In the genomic region with DNA sequence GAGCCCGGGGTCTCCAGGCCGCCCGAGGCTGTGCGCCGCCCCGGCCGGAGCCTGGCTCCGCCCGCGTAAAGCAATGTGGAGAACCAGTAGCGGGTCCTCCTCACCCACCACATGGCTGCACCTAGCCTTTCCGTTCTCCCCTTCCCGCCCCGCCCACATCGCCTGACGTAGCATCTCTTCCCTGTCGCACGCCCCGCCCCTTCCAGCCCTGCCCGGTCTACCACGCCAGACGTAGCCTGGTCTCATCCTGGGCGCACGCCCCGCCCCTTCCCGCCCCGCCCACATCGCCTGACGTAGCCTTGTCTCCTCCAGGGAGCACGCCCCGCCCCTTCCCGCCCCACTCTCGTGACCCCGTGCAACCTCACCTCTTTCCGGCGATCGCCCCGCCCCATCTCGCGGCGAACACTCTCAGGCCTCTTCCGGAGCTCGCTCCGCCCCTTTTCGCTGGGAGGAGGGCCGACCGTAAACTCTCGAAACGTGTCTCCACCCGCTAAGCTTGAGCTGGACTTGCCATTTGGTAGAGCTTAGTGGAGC, we compare ENCODE assay signal across 7 mouse cellular contexts. TPM values are rescaled to one million over a fixed set of nuclear protein-coding genes. Genes with fewer than 3 reads are reported as not detected.
A peak's percentile ranks its signal among the peaks of the same experiment; 100 is the strongest.
DNase-seq lines count a peak whose midpoint lies in the region; ATAC-seq lines count a peak whose summit lies in the region.

A gene (plus strand): TSS at position 439 of the 534 bp plus-strand sequence.

- no peaks in the 10 kb centered on the region for H3K9me3 ChIP-seq in intestine, embryonic 15.5 days
- H3K9me3 ChIP-seq in midbrain, embryonic 10.5 days (replicated peaks): no peaks in the 10 kb centered on the region

- no peaks in the 10 kb centered on the region for H3K36me3 ChIP-seq in intestine, embryonic 15.5 days
- H3K36me3 ChIP-seq in midbrain, embryonic 10.5 days: 0 out of 2 replicates have a peak, but pooled peaks cover 2% of the 10 kb centered on the region

- ATAC-seq in intestine, embryonic 15.5 days: peak; percentile 95

- under 1% methylated on average over 46 of the region's 50 CpGs for WGBS in intestine, embryonic 15.5 days
- WGBS in midbrain, embryonic 10.5 days: under 1% methylated on average over 49 of the region's 50 CpGs

- intact Hi-C loops in gastrocnemius, postnatal 36 days (cut with DNase I): no loop called here
- intact Hi-C loops in left cerebral cortex, postnatal 25 days (cut with DNase I): loop anchor here (2.0 to 10.0 kb wide), 2 partner anchors 107 to 785 kb away; a partner anchor contains a TSS

- H3K4me1 ChIP-seq in intestine, embryonic 15.5 days (replicated peaks): peaks cover 8% of the 10 kb centered on the region; the same call in 1 of the 2 replicates
- peaks cover 29% of the 10 kb centered on the region for H3K4me1 ChIP-seq in midbrain, embryonic 10.5 days

- H3K27ac ChIP-seq in intestine, embryonic 15.5 days: peak within 1 kb of the TSS; percentile 91
- peak within 1 kb of the TSS; percentile 91 for H3K27ac ChIP-seq in midbrain, embryonic 10.5 days (replicated peaks)

- H3K27me3 ChIP-seq in intestine, embryonic 15.5 days (replicated peaks): no peaks in the 10 kb centered on the region
- H3K27me3 ChIP-seq in midbrain, embryonic 10.5 days (ENCODE audit: low read depth, poor library complexity, severe bottlenecking): no peaks in the 10 kb centered on the region

- H3K4me3 ChIP-seq in intestine, embryonic 15.5 days (replicated peaks): peak within 1 kb of the TSS; percentile 86
- H3K4me3 ChIP-seq in midbrain, embryonic 10.5 days: peak within 1 kb of the TSS; percentile 92

- H3K9ac ChIP-seq in intestine, embryonic 15.5 days: peak within 1 kb of the TSS; percentile 75

- H3K4me2 ChIP-seq in intestine, embryonic 15.5 days (replicated peaks): peak within 1 kb of the TSS; percentile 81

- peak; percentile 98 for DNase-seq in adrenal gland, adult 2 months
- DNase-seq in embryo, embryonic 11.5 days (ENCODE audit: low read depth, low spot score): peak; percentile 100
- DNase-seq in gastrocnemius, postnatal 36 days: peak; percentile 94 to 95
- DNase-seq in left cerebral cortex, postnatal 25 days (ENCODE audit: low spot score in 2 of 2): peak; percentile 93 to 99
- peak; percentile 100 for DNase-seq in midbrain, embryonic 10.5 days (ENCODE audit: low spot score)
- peak; percentile 99 for DNase-seq in right cerebral cortex, postnatal 4 days

RNA-seq across cellular contexts. Expression of the gene that starts here (rescaled TPM):
- total RNA-seq in adrenal gland, adult 2 months (2021): 10 to 100 TPM; 29.1 to 46.0 TPM
- 0.67 and 1.9 TPM in 2 replicates for polyA plus RNA-seq in adrenal gland, adult 2 months (2012; rRNA removed)
- total RNA-seq in gastrocnemius, postnatal 36 days (2021): 1 to 10 TPM; 8.4 to 8.8 TPM
- polyA plus RNA-seq in intestine, embryonic 15.5 days (2015; fragmentation: Nextera tagmentation; extraction: Ambion mirVana): 31.1 and 34.5 TPM in 2 replicates
- 10 to 100 TPM; 21.1 to 21.5 TPM for total RNA-seq in left cerebral cortex, postnatal 25 days (2021)
- polyA plus RNA-seq in midbrain, embryonic 10.5 days (2016; fragmentation: Nextera tagmentation; extraction: Ambion mirVana): 40.1 and 48.9 TPM in 2 replicates

Comparison
In these comparisons a context has a peak if more than half of its experiments do, and no peak if none do; other contexts are left out.
1. Peak in every context shown above with its lines: DNase-seq, ATAC-seq, H3K4me3 ChIP-seq and H3K27ac ChIP-seq.
2. RNA of the gene that starts here (polyA plus RNA-seq): 40.1 to 48.9 TPM in midbrain, embryonic 10.5 days and 31.1 to 34.5 TPM in intestine, embryonic 15.5 days; 0.67 to 1.9 TPM in adrenal gland, adult 2 months; every median in the first group is over 10 times any median in the second.